Mouse (Mus musculus) layer of hippocampus, adult 2 months (tissue): ENCODE measurements around the gene AI481877. TPM values are rescaled to one million over a fixed set of nuclear protein-coding genes. Genes with fewer than 3 reads are reported as not detected.

Experiments used
- DNase-seq, 2 experiments: peaks; one replicate each; pipeline ENCODE4 v3.0.0; 2022; ENCODE audit warnings: low spot score in 2 of 2
- H3K27ac ChIP-seq: fragments of 200-600 bp; 2 replicates; pipeline ENCODE4 v1.8.1; 2022
- H3K4me3 ChIP-seq: fragments of 200-600 bp; 2 replicates; pipeline ENCODE4 v1.8.1; 2022; ENCODE audit warnings: mild to moderate bottlenecking
- CTCF ChIP-seq: fragments of 200-600 bp; conservative IDR thresholded peaks from 2 replicates; pipeline ENCODE4 v1.8.1; 2022; ENCODE audit warnings: antibody characterized with exemption, mild to moderate bottlenecking, moderate library complexity
- total RNA-seq, 2 experiments: library from RNA; stranded (reverse); gene quantifications; 2 replicates each; pipeline ENCODE4 v1.2.3; 2021

Gene AI481877
- total RNA-seq, 2 experiments from 2014 or later, result not detected

DNA sequence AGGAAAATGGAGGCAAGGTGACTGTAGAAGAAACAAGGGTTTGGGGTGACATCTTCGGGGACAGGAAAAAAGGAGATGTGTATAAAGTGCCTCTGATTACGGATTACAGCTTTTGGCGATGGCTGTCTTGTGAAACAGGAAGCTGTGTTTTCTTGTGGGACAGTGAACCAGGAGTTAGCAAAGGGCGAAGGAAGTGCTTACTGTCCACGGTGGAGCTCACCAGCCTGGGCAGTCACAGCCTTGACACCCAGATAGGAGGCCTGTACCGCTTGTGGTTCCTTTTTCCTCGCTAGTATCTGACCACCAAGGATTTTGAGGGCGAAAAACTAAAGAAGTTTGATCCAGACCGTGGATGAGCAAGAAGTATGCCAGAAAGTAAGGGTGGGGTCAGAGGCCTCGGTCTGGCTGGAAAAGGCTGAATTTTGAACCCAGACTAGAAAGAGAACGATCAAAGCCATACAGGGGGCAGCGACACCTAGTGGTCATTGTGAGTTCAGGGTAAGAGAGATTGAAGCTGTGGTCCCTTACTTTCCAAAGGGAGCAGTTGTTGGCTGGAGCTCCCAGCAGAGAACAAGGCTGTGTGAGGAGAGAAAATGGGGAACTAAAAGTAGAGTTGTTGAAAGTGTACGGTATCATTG is 102.2 kb downstream of the AI481877 start:
- peak overlapping the region; percentile 58 for H3K4me3 ChIP-seq
- TF ChIP-seq CTCF, result peak; percentile 88
- DNase-seq, result peak; percentile 67 to 81

DNA sequence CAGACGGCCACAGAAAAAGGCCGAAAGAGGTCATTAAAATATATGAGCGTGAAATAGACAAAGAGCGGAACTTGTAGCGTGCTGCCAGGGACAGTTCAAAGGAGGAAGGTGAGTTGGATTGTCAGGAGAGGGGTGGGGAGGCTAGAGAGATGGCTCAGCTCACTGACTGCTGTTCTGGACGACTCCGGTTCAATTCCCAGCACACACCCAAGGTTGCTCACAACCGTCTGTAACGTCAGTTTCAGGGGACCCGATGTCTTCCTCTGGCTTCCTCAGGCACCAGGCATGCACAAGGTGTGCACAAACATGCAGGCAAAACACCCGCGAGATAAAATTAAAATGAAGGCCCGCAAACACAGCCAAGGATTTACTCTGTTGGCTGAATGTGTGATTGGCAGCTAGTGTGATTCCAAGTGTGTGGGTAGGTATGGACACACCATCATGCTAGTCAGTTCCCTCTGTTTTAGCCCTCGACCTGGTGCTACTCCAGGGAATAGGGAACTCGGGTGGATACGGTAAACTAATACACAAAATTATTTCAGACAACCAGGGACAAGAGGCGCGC is 102.9 kb downstream of the AI481877 start:
- no peak for TF ChIP-seq CTCF
- Histone ChIP-seq H3K27ac (peak overlapping the region; percentile 97), H3K4me3 (peak overlapping the region; percentile 58)
- peak in 1 of 2 experiments; percentile 15 for DNase-seq

More for the DNA sequence above, 102.2 kb downstream of the AI481877 start:
- peak overlapping the region; percentile 97; the same call in 1 of the 2 replicates for H3K27ac ChIP-seq

DNA sequence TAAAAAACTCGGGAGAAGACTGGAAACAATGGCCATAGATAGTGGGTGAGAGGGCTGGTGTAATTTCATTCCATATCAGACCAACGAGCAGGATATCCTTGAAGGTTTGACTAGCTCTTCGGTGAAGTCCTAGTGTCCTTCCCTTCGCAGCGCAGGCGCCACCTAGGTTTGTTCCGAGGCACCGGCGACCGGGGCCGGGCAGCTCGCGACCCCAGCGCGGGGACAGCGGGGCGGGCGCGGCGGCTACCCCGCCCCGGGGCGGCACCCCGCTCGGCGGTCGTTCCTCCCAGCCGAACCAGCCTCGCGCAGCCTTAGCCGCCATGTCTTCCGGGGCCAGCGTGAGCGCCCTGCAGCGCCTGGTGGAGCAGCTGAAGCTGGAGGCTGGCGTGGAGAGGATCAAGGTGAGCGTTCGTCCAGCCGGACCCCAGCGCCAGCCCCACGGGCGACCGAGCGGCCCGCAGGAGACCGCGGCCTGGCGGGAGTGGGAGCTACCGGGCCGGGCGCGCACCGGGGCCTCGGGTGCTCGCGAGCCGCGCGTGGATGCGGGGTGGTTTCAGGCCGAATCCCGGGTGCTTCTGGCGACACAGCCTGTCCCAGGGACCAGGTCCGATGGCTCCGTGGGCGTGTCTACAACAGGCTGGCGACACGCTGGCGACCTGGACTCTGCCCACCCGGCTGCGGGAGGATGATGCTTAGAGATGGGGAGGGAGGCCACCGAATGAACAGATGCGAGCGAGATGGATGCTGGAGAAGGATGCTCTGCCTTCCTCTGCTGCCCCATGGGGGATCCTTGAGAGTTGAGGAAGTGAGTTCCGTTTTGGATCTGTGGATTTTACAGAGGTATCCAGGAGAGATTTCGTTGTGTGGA is 103.6 kb downstream of the AI481877 start, which contains the start of gene Gng10:
TSS of gene Gng10 (plus strand) at position 171 of the 868 bp plus-strand sequence.
- Histone ChIP-seq H3K4me3 (peak within 1 kb of the TSS; percentile 58), H3K27ac (peak within 1 kb of the TSS; percentile 97)
- peak; percentile 59 to 62 for DNase-seq
- peak; percentile 44 for TF ChIP-seq CTCF

DNA sequence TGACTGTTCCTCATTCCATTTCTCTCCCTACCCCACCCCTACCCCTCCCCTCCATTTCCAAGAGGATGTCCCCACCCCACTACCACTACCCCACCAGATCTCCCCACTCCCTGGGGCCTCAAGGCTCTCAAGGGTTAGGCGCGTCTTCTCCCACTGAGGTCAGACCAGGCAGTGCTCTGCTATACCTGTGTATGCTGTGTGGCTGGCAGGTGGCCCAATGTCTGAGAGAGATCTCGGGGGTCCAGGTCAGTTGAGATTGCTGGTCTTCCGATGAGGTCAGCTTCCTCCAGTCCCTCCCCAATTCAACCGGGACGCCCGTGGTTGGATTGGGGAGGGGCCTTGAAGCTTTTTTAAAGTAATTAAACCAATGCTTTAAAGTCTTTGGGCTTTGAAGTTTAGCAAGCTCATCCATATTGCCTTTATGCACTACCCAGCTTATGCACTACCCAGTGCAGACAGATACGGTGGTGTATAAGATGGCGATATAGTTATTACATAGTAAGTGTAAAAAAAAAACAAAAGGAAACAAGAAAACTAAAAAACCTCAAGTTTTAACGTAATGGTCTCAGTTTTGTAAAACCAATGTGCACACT is 104.4 kb downstream of the AI481877 start:
- Histone ChIP-seq H3K27ac (peak overlapping the region; percentile 97), H3K4me3 (peak overlapping the region; percentile 58)
- DNase-seq, result no peak
- no peak for TF ChIP-seq CTCF

DNA sequence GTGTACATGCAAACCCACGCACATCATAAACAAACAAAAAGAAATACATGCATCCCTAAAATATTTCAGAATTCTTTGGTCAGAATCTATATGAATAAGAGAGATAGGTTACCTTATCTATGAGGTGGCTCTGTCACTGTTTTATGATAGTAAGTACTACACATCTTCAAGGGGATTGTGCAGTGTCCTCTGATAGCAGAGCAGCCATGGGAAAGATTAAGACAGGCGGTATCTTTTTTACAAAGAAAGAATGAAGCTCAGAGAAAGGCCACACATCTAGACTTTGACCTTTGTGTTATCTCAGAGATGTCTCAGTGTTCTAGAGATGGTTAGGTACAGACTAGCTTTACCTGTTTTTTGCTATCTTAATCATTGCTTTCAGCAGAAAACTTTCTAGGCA is 121.9 kb downstream of the AI481877 start:
- Histone ChIP-seq H3K4me3 (no peak overlapping the region), H3K27ac (no peak overlapping the region)
- TF ChIP-seq CTCF, result no peak
- DNase-seq, result no peak

DNA sequence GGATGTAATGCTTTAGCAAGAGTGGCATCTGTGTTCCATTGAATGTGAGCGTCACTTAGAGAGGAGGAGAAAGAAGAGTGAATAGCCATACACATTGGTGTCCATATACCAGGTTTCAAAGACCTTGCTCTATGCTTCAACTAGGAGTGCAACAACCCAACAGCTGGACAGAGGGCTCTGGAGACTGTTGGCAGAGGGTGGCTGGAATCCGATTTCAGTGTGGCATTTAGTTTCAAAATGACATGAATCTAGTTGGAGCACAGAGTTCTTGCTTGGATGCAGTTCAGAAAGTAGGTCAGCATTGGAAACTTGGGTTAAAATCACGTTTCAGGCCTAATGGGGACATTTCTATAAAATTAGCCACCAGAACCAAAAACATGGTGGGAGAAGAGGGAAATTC is 123.6 kb downstream of the AI481877 start:
- H3K27ac ChIP-seq, result no peak overlapping the region

DNA sequence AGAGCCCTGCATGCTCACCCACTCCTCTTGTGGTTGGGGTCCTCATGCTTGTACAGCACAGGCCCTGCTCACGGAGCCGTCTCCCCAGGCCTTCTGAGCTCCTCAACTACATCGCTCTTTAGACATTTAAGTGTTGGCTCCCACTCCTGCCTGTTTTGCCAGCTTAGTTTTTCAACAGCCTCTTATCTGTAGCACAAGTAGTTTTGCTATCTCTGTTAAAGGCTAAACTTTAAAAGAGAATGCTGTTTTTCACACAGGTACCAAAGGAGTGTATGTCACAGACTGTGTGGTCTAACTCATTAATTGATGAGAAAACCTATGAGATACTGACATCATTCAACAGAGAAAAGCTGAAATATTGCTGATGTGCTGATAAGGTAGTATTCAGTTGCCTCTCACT is 127.3 kb downstream of the AI481877 start:
- DNase-seq, result no peak
- no peak for TF ChIP-seq CTCF
- H3K27ac ChIP-seq, result no peak overlapping the region
- no peak overlapping the region for H3K4me3 ChIP-seq

More for the DNA sequence above, 123.6 kb downstream of the AI481877 start:
- TF ChIP-seq CTCF, result no peak
- DNase-seq, result no peak
- no peak overlapping the region for H3K4me3 ChIP-seq

DNA sequence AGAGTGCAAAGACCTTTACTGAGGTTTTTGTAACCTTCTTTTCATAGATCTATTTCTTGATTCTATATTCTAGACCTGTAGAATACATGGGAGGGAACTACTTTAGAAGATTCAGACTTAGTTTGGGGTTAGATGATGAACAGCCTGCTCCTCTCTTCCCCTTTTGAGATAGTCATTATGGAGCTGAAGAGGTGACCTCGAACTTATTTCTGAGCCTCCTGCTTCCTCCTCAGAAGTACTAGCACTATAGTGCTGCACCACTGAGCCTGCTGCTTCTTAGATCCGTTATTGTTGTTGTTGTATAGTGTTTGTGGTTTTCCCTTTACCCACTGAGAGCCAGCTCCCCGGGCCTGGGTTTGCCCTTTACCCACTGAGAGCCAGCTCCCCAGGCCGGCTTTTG is 129.1 kb downstream of the AI481877 start:
- no peak for TF ChIP-seq CTCF
- Histone ChIP-seq H3K4me3 (no peak overlapping the region), H3K27ac (no peak overlapping the region)
- no peak for DNase-seq

DNA sequence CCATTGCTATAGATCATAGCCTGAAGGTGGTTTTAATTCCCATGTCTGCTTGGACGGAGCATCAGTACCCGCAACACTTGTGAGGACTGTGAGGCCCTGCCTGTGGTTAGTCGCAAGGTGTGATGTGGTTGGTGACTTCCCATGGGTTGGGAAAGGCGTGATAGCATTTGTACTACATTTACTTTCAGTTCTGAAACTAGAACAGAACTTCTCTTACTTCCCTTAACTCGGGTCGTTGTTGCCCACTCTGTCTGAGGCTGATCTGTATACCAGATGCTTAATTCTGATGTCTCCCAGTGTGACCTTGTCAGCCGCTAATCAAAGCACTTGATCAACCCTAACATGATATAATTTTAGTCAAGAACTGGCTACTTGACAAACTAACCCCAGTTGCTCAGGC is 129.6 kb downstream of the AI481877 start:
- H3K27ac ChIP-seq, result no peak overlapping the region
- no peak for DNase-seq
- TF ChIP-seq CTCF, result no peak

DNA sequence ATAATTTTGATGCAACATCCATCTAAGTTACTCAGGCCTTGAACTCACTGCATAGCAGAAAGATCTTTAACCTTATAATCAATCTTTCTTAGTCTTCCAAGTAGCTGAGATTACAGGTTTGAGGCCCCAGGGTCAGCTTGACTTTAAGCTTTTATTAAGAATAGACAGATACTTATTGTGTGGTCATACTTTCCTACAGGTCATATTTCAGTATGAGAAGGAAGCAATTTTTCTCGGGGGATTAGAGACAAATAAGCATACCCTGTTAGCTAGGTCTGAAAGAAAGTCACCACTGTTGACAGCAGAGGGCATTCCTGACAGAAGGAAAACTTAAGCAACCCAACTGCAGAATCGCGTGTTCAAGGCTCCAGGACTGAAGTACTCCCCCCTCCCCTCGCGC is 130.8 kb downstream of the AI481877 start:
- Histone ChIP-seq H3K27ac (no peak overlapping the region), H3K4me3 (no peak overlapping the region)
- no peak for TF ChIP-seq CTCF
- no peak for DNase-seq

More for the DNA sequence above, 129.6 kb downstream of the AI481877 start:
- H3K4me3 ChIP-seq, result no peak overlapping the region

DNA sequence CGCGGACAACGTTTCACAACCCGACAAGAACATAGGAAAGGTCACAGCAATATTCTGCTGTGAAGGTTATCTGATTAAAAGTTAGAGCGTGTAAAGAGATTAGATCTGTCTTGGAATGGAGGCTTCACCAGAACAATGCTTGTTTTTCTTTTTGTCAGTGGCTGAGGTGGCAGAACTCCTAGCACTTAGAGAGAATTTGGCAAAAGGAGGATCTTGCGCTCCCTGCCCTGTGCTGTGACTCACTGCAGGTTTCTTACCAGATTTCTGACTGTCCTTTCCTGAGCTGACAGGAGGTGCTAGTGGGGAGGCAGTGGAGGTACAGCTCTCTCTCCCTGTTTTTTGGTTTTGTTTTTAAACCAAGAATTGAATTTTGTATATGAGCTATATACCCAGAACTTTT is 131.8 kb downstream of the AI481877 start:
- Histone ChIP-seq H3K27ac (no peak overlapping the region), H3K4me3 (no peak overlapping the region)
- 0 out of 2 replicates have a peak, but pooled peaks have one; percentile 4 for TF ChIP-seq CTCF
- DNase-seq, result no peak

DNA sequence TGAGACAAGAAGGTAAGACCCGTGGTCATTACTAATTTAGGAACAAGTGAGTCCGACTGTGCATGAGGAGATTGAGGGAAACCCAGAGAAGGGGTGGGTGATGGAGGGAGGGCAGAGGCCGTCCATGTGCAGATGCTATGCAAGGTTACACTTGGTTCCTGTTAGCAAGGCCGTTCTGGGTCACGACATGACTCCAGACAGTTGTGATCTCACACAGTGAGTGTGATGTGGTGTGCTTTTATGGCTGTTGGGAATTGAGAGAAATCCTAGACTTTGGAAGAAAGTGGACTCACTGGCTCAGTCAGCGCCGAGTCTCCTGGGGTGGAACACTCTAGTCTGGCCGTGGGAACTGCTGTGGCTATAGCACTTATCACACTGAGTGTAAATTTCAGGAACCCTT is 132.6 kb downstream of the AI481877 start:
- TF ChIP-seq CTCF, result no peak
- no peak for DNase-seq
- Histone ChIP-seq H3K27ac (no peak overlapping the region), H3K4me3 (no peak overlapping the region)

DNA sequence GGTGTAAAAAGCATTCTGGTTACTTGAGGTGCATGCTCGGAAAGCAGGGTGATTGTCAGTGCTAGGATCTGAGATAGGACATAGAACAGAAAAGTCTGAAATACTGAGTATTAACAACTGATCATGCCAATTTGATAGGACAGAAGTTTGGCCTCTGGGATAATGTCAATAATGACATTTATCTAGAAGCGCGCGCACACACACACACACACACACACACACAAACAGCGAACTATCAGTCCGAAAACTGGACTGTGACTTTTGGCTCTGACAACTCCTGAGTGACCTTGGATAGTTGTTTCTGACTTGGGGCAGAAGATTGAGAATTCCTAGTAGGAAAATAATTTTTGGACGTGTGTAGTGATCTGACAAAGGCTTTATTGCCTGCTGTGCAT is 135.0 kb downstream of the AI481877 start:
- TF ChIP-seq CTCF, result no peak
- H3K4me3 ChIP-seq, result peak overlapping the region; percentile 86
- H3K27ac ChIP-seq, result 0 out of 2 replicates have a peak overlapping the region, but pooled peaks have one; percentile 91
- DNase-seq, result no peak
